Mouse (Mus musculus): Measurements from ENCODE around the gene Klk1b9. TPM values are rescaled to one million over a fixed set of nuclear protein-coding genes. Genes with fewer than 3 reads are reported as not detected.

The Klk1b9 gene
- total and polyA plus RNA-seq, 3 experiments = not detected

GRCm38 (mm10) chr7:44015071-44015470 is 39.2 kb downstream of the Klk1b9 start (continued):
- TF ChIP-seq GATA1 (IDR thresholded peaks at IDR 0.05; ENCODE audit: low read depth, low read length) = no peak

Other genes starting within 250 kb of the Klk1b9 start
- not detected in 2 replicates for gene Klk12, start 207.2 kb upstream of the Klk1b9 start, total RNA-seq (2012; rRNA removed)
- gene Klk12, start 207.2 kb upstream of the Klk1b9 start, polyA plus RNA-seq (2012; ENCODE audit: insufficient read depth in 1 of 2, insufficient read length in 2 of 2, low read depth in 1 of 2, low replicate concordance in 2 of 2, missing spikeins in 1 of 2) = not detected
- gene Klk11, start 201.5 kb upstream of the Klk1b9 start, total RNA-seq (2012; rRNA removed) = not detected in 2 replicates
- gene Klk11, start 201.5 kb upstream of the Klk1b9 start, polyA plus RNA-seq (2012; ENCODE audit: insufficient read depth in 1 of 2, insufficient read length in 2 of 2, low read depth in 1 of 2, low replicate concordance in 2 of 2, missing spikeins in 1 of 2) = not detected
- gene Klk10, start 195.0 kb upstream of the Klk1b9 start, total RNA-seq (2012; rRNA removed) = not detected in 2 replicates
- gene Klk10, start 195.0 kb upstream of the Klk1b9 start, polyA plus RNA-seq (2012; ENCODE audit: insufficient read depth in 1 of 2, insufficient read length in 2 of 2, low read depth in 1 of 2, low replicate concordance in 2 of 2, missing spikeins in 1 of 2) = not detected
- gene Klk9, start 184.2 kb upstream of the Klk1b9 start, total RNA-seq (2012; rRNA removed) = not detected in 2 replicates
- not detected for gene Klk9, start 184.2 kb upstream of the Klk1b9 start, polyA plus RNA-seq (2012; ENCODE audit: insufficient read depth in 1 of 2, insufficient read length in 2 of 2, low read depth in 1 of 2, low replicate concordance in 2 of 2, missing spikeins in 1 of 2)
- gene Klk8, start 178.5 kb upstream of the Klk1b9 start, total RNA-seq (2012; rRNA removed) = not detected in 2 replicates
- gene Klk8, start 178.5 kb upstream of the Klk1b9 start, polyA plus RNA-seq (2012; ENCODE audit: insufficient read depth in 1 of 2, insufficient read length in 2 of 2, low read depth in 1 of 2, low replicate concordance in 2 of 2, missing spikeins in 1 of 2) = not detected
- gene Klk7, start 164.8 kb upstream of the Klk1b9 start, total RNA-seq (2012; rRNA removed) = not detected in 2 replicates
- gene Klk7, start 164.8 kb upstream of the Klk1b9 start, polyA plus RNA-seq (2012; ENCODE audit: insufficient read depth in 1 of 2, insufficient read length in 2 of 2, low read depth in 1 of 2, low replicate concordance in 2 of 2, missing spikeins in 1 of 2) = not detected
- gene Klk6, start 151.6 kb upstream of the Klk1b9 start, total RNA-seq (2012; rRNA removed) = not detected in 2 replicates
- gene Klk6, start 151.6 kb upstream of the Klk1b9 start, polyA plus RNA-seq (2012; ENCODE audit: insufficient read depth in 1 of 2, insufficient read length in 2 of 2, low read depth in 1 of 2, low replicate concordance in 2 of 2, missing spikeins in 1 of 2) = not detected
- not detected in 2 replicates for gene Klk5, start 134.1 kb upstream of the Klk1b9 start, total RNA-seq (2012; rRNA removed)
- gene Klk5, start 134.1 kb upstream of the Klk1b9 start, polyA plus RNA-seq (2012; ENCODE audit: insufficient read depth in 1 of 2, insufficient read length in 2 of 2, low read depth in 1 of 2, low replicate concordance in 2 of 2, missing spikeins in 1 of 2) = not detected
- gene Klk4, start 94.9 kb upstream of the Klk1b9 start, total RNA-seq (2012; rRNA removed) = not detected in 2 replicates
- gene Klk4, start 94.9 kb upstream of the Klk1b9 start, polyA plus RNA-seq (2012; ENCODE audit: insufficient read depth in 1 of 2, insufficient read length in 2 of 2, low read depth in 1 of 2, low replicate concordance in 2 of 2, missing spikeins in 1 of 2) = not detected
- not detected in 2 replicates for gene Klk15, start 42.3 kb upstream of the Klk1b9 start, total RNA-seq (2012; rRNA removed)
- gene Klk15, start 42.3 kb upstream of the Klk1b9 start, polyA plus RNA-seq (2012; ENCODE audit: insufficient read depth in 1 of 2, insufficient read length in 2 of 2, low read depth in 1 of 2, low replicate concordance in 2 of 2, missing spikeins in 1 of 2) = not detected
- not detected in 2 replicates for gene Klk1b8, start 25.4 kb upstream of the Klk1b9 start, total RNA-seq (2012; rRNA removed)
- gene Klk1b8, start 25.4 kb upstream of the Klk1b9 start, polyA plus RNA-seq (2012; ENCODE audit: insufficient read depth in 1 of 2, insufficient read length in 2 of 2, low read depth in 1 of 2, low replicate concordance in 2 of 2, missing spikeins in 1 of 2) = not detected
- not detected in 2 replicates for gene Klk1b1, start 9.3 kb upstream of the Klk1b9 start, total RNA-seq (2012; rRNA removed)
- not detected for gene Klk1b1, start 9.3 kb upstream of the Klk1b9 start, polyA plus RNA-seq (2012; ENCODE audit: insufficient read depth in 1 of 2, insufficient read length in 2 of 2, low read depth in 1 of 2, low replicate concordance in 2 of 2, missing spikeins in 1 of 2)
- not detected in 2 replicates for gene Klk1b11, start 19.8 kb downstream of the Klk1b9 start, total RNA-seq (2012; rRNA removed)
- gene Klk1b11, start 19.8 kb downstream of the Klk1b9 start, polyA plus RNA-seq (2012; ENCODE audit: insufficient read depth in 1 of 2, insufficient read length in 2 of 2, low read depth in 1 of 2, low replicate concordance in 2 of 2, missing spikeins in 1 of 2) = not detected
- gene Klk1b26, start 36.1 kb downstream of the Klk1b9 start, total RNA-seq (2012; rRNA removed) = not detected in 2 replicates
- not detected for gene Klk1b26, start 36.1 kb downstream of the Klk1b9 start, polyA plus RNA-seq (2012; ENCODE audit: insufficient read depth in 1 of 2, insufficient read length in 2 of 2, low read depth in 1 of 2, low replicate concordance in 2 of 2, missing spikeins in 1 of 2)
- not detected in 2 replicates for gene Klk1b27, start 76.2 kb downstream of the Klk1b9 start, total RNA-seq (2012; rRNA removed)
- gene Klk1b27, start 76.2 kb downstream of the Klk1b9 start, polyA plus RNA-seq (2012; ENCODE audit: insufficient read depth in 1 of 2, insufficient read length in 2 of 2, low read depth in 1 of 2, low replicate concordance in 2 of 2, missing spikeins in 1 of 2) = not detected
- not detected in 2 replicates for gene Klk1b21, start 126.3 kb downstream of the Klk1b9 start, total RNA-seq (2012; rRNA removed)
- gene Klk1b21, start 126.3 kb downstream of the Klk1b9 start, polyA plus RNA-seq (2012; ENCODE audit: insufficient read depth in 1 of 2, insufficient read length in 2 of 2, low read depth in 1 of 2, low replicate concordance in 2 of 2, missing spikeins in 1 of 2) = not detected
- not detected in 2 replicates for gene Klk1b22, start 136.6 kb downstream of the Klk1b9 start, total RNA-seq (2012; rRNA removed)
- not detected for gene Klk1b22, start 136.6 kb downstream of the Klk1b9 start, polyA plus RNA-seq (2012; ENCODE audit: insufficient read depth in 1 of 2, insufficient read length in 2 of 2, low read depth in 1 of 2, low replicate concordance in 2 of 2, missing spikeins in 1 of 2)
- gene Klk1b16, start 160.7 kb downstream of the Klk1b9 start, total RNA-seq (2012; rRNA removed) = not detected in 2 replicates
- gene Klk1b16, start 160.7 kb downstream of the Klk1b9 start, polyA plus RNA-seq (2012; ENCODE audit: insufficient read depth in 1 of 2, insufficient read length in 2 of 2, low read depth in 1 of 2, low replicate concordance in 2 of 2, missing spikeins in 1 of 2) = not detected
- not detected in 2 replicates for gene Klk1b24, start 212.2 kb downstream of the Klk1b9 start, total RNA-seq (2012; rRNA removed)
- not detected for gene Klk1b24, start 212.2 kb downstream of the Klk1b9 start, polyA plus RNA-seq (2012; ENCODE audit: insufficient read depth in 1 of 2, insufficient read length in 2 of 2, low read depth in 1 of 2, low replicate concordance in 2 of 2, missing spikeins in 1 of 2)
- not detected in 2 replicates for gene Klk1b3, start 222.1 kb downstream of the Klk1b9 start, total RNA-seq (2012; rRNA removed)
- gene Klk1b3, start 222.1 kb downstream of the Klk1b9 start, polyA plus RNA-seq (2012; ENCODE audit: insufficient read depth in 1 of 2, insufficient read length in 2 of 2, low read depth in 1 of 2, low replicate concordance in 2 of 2, missing spikeins in 1 of 2) = not detected
- not detected in 2 replicates for gene Klk1b4, start 231.4 kb downstream of the Klk1b9 start, total RNA-seq (2012; rRNA removed)
- not detected for gene Klk1b4, start 231.4 kb downstream of the Klk1b9 start, polyA plus RNA-seq (2012; ENCODE audit: insufficient read depth in 1 of 2, insufficient read length in 2 of 2, low read depth in 1 of 2, low replicate concordance in 2 of 2, missing spikeins in 1 of 2)
- gene Klk1b5, start 239.9 kb downstream of the Klk1b9 start, total RNA-seq (2012; rRNA removed) = not detected in 2 replicates
- gene Klk1b5, start 239.9 kb downstream of the Klk1b9 start, polyA plus RNA-seq (2012; ENCODE audit: insufficient read depth in 1 of 2, insufficient read length in 2 of 2, low read depth in 1 of 2, low replicate concordance in 2 of 2, missing spikeins in 1 of 2) = not detected
- not detected in 2 replicates for gene Klk1, start 249.3 kb downstream of the Klk1b9 start, total RNA-seq (2012; rRNA removed)
- gene Klk1, start 249.3 kb downstream of the Klk1b9 start, polyA plus RNA-seq (2012; ENCODE audit: insufficient read depth in 1 of 2, insufficient read length in 2 of 2, low read depth in 1 of 2, low replicate concordance in 2 of 2, missing spikeins in 1 of 2) = not detected

Data from MEL (cell line).